29 mouse cellular contexts compared by ENCODE assay signal in the genomic region with DNA sequence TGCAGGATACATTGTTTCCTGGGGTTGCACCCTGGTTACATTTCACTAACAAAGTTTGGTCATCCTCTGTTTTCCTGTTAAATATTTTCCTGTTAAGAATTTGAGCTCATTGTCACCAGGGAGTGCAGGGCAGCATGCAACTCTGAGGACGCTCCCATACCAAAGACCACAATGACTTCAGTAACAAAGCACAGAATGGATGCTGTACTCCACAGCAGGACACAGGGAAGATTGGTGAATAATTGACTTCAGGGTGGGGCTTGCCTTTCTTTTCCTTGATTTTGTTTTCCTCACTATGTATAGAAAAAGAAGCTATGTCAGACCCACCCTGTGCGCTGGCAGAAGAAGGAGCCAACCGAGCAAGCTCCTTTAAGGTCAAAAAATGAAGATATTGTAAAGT. TPM values are rescaled to one million over a fixed set of nuclear protein-coding genes. Genes with fewer than 3 reads are reported as not detected.
DNase-seq lines count a peak whose midpoint lies in the region; ATAC-seq and TF ChIP-seq lines count a peak whose summit lies in the region.
"Had no signal": no experiment of that assay in that cellular context is flagged by ENCODE, and none has a peak within 500 bp of the region (broad histone marks: within the 10 kb centered on the region; RNA-seq: fewer than 3 reads in every experiment).

No protein-coding gene starts in this region.

- POLR2A ChIA-PET in Patski (lab: Charles Lee), result interaction anchor here (1.0 kb wide), 1 partner anchor 17 kb away, joined by 3 read pairs; no protein-coding TSS in a partner anchor

- peaks cover 79% of the 10 kb centered on the region for H3K4me1 ChIP-seq in E14TG2a.4 (replicated peaks; ENCODE audit: low read depth, low read length)
- H3K4me1 ChIP-seq in ES-Bruce4 (ENCODE audit: control insufficient read depth, insufficient read depth, low read length), result peaks cover 17% of the 10 kb centered on the region
- H3K4me1 ChIP-seq: embryonic facial prominence, embryonic 10.5 days; forebrain, embryonic 12.5 days; forebrain, embryonic 15.5 days; heart, embryonic 12.5 days; heart, embryonic 15.5 days had no signal

- TF ChIP-seq POLR2A in ES-Bruce4 (IDR thresholded peaks at IDR 0.05; ENCODE audit: insufficient read depth, low read length), result no peak

- no peak overlapping the region for H3K9ac ChIP-seq in ES-Bruce4 (ENCODE audit: low read depth, poor library complexity, severe bottlenecking)
- H3K9ac ChIP-seq: embryonic facial prominence, embryonic 13.5 days; forebrain, embryonic 12.5 days; forebrain, embryonic 15.5 days; heart, embryonic 12.5 days; heart, embryonic 15.5 days; hindbrain, embryonic 14.5 days had no signal

- CTCF ChIA-PET in Patski (lab: Charles Lee), result no interaction called here

- peaks cover 53% of the 10 kb centered on the region for H3K36me3 ChIP-seq in E14TG2a.4 (ENCODE audit: insufficient read depth, low read length)
- H3K36me3 ChIP-seq in ES-Bruce4 (ENCODE audit: control insufficient read depth, insufficient read depth, low read length, poor library complexity, severe bottlenecking), result peaks cover 24% of the 10 kb centered on the region
- H3K36me3 ChIP-seq: heart, embryonic 15.5 days had no signal

- peak overlapping the region; percentile 36; the same call in 1 of the 2 replicates for H3K27ac ChIP-seq in left cerebral cortex, adult 2 months
- H3K27ac ChIP-seq in ES-Bruce4 (ENCODE audit: insufficient read depth, low read length), result peak overlapping the region; percentile 59
- H3K27ac ChIP-seq: embryonic facial prominence, embryonic 10.5 days; embryonic facial prominence, embryonic 13.5 days; forebrain, embryonic 12.5 days; forebrain, embryonic 15.5 days; heart, embryonic 15.5 days; hindbrain, embryonic 14.5 days; hindbrain, postnatal 0 days had no signal

- intact Hi-C loops in left cerebral cortex, adult 2 months (cut with DNase I), result no loop called here

- in situ Hi-C loops in Patski (cut with MboI; ENCODE audit: low pct_unique_long_range_greater_than_20kb), result no loop called here

- H3K4me3 ChIP-seq in left cerebral cortex, adult 2 months, result no peak overlapping the region
- peak overlapping the region; percentile 43; the same call in 1 of the 2 replicates for H3K4me3 ChIP-seq in E14TG2a.4 (replicated peaks; ENCODE audit: low read length)
- no peak overlapping the region for H3K4me3 ChIP-seq in ES-Bruce4 (ENCODE audit: low read depth, low read length)
- H3K4me3 ChIP-seq: embryonic facial prominence, embryonic 10.5 days; embryonic facial prominence, embryonic 13.5 days; erythroblast, embryonic 14.5 days; forebrain, embryonic 12.5 days; forebrain, embryonic 15.5 days; heart, embryonic 12.5 days; heart, embryonic 15.5 days had no signal

- 0 out of 2 replicates have a peak, but pooled peaks have one; percentile 12 for TF ChIP-seq EP300 in ES-Bruce4 (IDR thresholded peaks at IDR 0.05; ENCODE audit: insufficient read depth, low read depth, low read length)

- H3K27me3 ChIP-seq in E14TG2a.4 (ENCODE audit: insufficient read depth, low read length), result no peaks in the 10 kb centered on the region
- H3K27me3 ChIP-seq in ES-Bruce4 (ENCODE audit: control insufficient read depth, insufficient read depth, low read length, poor library complexity, severe bottlenecking), result no peaks in the 10 kb centered on the region
- no peaks in the 10 kb centered on the region for H3K27me3 ChIP-seq in Patski
- H3K27me3 ChIP-seq: embryonic facial prominence, embryonic 13.5 days; forebrain, embryonic 12.5 days; forebrain, embryonic 15.5 days; heart, embryonic 12.5 days; heart, embryonic 15.5 days had no signal

- no peak for TF ChIP-seq CTCF in left cerebral cortex, adult 2 months (IDR thresholded peaks at IDR 0.05)
- TF ChIP-seq CTCF in E14TG2a.4 (conservative IDR thresholded peaks at IDR 0.05; ENCODE audit: low read length) (no peak), ES-Bruce4 (IDR thresholded peaks at IDR 0.05; ENCODE audit: low read depth, low read length) (no peak), Patski (IDR thresholded peaks at IDR 0.05) (no peak)

- no peak for DNase-seq in left cerebral cortex, adult 2 months (ENCODE audit: extremely low spot score in 1 of 2, low spot score in 2 of 2)
- no peak for DNase-seq in left cerebral cortex, adult 11 months (ENCODE audit: low spot score)
- no peak for DNase-seq in Patski (ENCODE audit: low read depth, low spot score)
- DNase-seq in kidney, postnatal 36 days, result no peak
- DNase-seq in cerebellum, postnatal 10 days, result no peak
- no peak for DNase-seq in cerebellum, adult 11-12 months
- DNase-seq: adrenal gland, adult 8-10 months; adrenal gland, postnatal 25 days; cerebellum, adult 18-20 months; cerebellum, adult 9-10 months; embryo, embryonic 11 days; gastrocnemius, postnatal 10 days; heart, postnatal 10 days; heart, postnatal 36 days had no signal

- ATAC-seq in Patski, result peak; percentile 22
- ATAC-seq: activated CD4-positive, CD25-positive, alpha-beta regulatory T cell, adult 4 months; CD4-positive, CD25-positive, alpha-beta regulatory T cell, adult 4 months; forebrain, embryonic 15.5 days; hindbrain, postnatal 0 days; inflammation-experienced regulatory T-cells, adult 6 months; intestine, embryonic 16.5 days had no signal

- H3K9me3 ChIP-seq in E14TG2a.4 (ENCODE audit: low read length) (no peaks in the 10 kb centered on the region), ES-Bruce4 (replicated peaks; ENCODE audit: control insufficient read depth, insufficient read depth, low read length, poor library complexity, severe bottlenecking) (no peaks in the 10 kb centered on the region)
- H3K9me3 ChIP-seq: embryonic facial prominence, embryonic 10.5 days; embryonic facial prominence, embryonic 13.5 days; forebrain, embryonic 12.5 days; forebrain, embryonic 15.5 days; heart, embryonic 12.5 days; heart, embryonic 15.5 days had no signal

RNA-seq across cellular contexts. Expression of gene Agpat4, which starts 38.2 kb away (rescaled TPM):
- 10 to 100 TPM; 55.8 to 59.3 TPM for total RNA-seq in left cerebral cortex, adult 2 months (2021)
- 80.4 and 83.7 TPM in 2 replicates for polyA plus RNA-seq in ES-Bruce4 (2011; ENCODE audit: insufficient read depth, insufficient read length, low read depth, missing spikeins)
- 44.2 TPM for polyA plus RNA-seq in Patski (2021)
